Mouse (Mus musculus) stomach, embryonic 15.5 days (tissue): Measurements from ENCODE around the gene Zfp598. TPM values are rescaled to one million over a fixed set of nuclear protein-coding genes. Genes with fewer than 3 reads are reported as not detected.

Source experiments
- ATAC-seq: fragments of 200-750 bp; cut with Nextera tagmentation; 2 replicates; pipeline ENCODE4 v1.8.0; 2017; ENCODE audit warnings: low read depth, moderate number of reproducible peaks, moderate TSS enrichment; ENCODE audit not compliant: insufficient read depth, low FRiP score
- H3K27ac ChIP-seq: fragments of 300-500 bp; sonication (generic); 2 replicates; pipeline ENCODE4 v1.5.1; 2015; ENCODE audit warnings: mild to moderate bottlenecking, inconsistent platforms
- H3K27me3 ChIP-seq: fragments of 300-500 bp; sonication (generic); replicated peaks from 2 replicates; pipeline ENCODE4 v1.6.1; 2015; ENCODE audit warnings: inconsistent platforms
- H3K36me3 ChIP-seq: fragments of 300-500 bp; sonication (generic); 2 replicates; pipeline ENCODE4 v1.6.1; 2015; ENCODE audit warnings: inconsistent platforms
- H3K4me1 ChIP-seq: fragments of 300-500 bp; sonication (generic); 2 replicates; pipeline ENCODE4 v1.6.1; 2015; ENCODE audit warnings: inconsistent platforms
- H3K4me2 ChIP-seq: fragments of 300-500 bp; sonication (generic); 2 replicates; pipeline ENCODE4 v1.6.1; 2015; ENCODE audit warnings: mild to moderate bottlenecking, inconsistent platforms
- H3K4me3 ChIP-seq: fragments of 300-500 bp; sonication (generic); replicated peaks from 2 replicates; pipeline ENCODE4 v1.5.1; 2015; ENCODE audit warnings: inconsistent platforms
- H3K9ac ChIP-seq: fragments of 300-500 bp; sonication (generic); 2 replicates; pipeline ENCODE4 v1.6.1; 2015; ENCODE audit warnings: inconsistent platforms
- H3K9me3 ChIP-seq: fragments of 300-500 bp; sonication (generic); 2 replicates; pipeline ENCODE4 v1.6.1; 2016; ENCODE audit warnings: inconsistent platforms
- WGBS: fragments of 180-500 bp; shearing (Covaris S2); methylation state at CpG from one replicate; pipeline ENCODE4 v1.1.7; 2015; 5-methylcytosine and 5-hydroxymethylcytosine counted together
- polyA plus RNA-seq: library from polyadenylated mRNA; unstranded; fragments of >200 nt; fragmentation: Nextera tagmentation; extraction: Ambion mirVana; gene quantifications from 2 replicates; pipeline ENCODE4 v1.2.1, GENCODE M21; 2015

Zfp598 gene
- polyA plus RNA-seq, 1 experiment from 2014 or later = 19.3 TPM

DNA sequence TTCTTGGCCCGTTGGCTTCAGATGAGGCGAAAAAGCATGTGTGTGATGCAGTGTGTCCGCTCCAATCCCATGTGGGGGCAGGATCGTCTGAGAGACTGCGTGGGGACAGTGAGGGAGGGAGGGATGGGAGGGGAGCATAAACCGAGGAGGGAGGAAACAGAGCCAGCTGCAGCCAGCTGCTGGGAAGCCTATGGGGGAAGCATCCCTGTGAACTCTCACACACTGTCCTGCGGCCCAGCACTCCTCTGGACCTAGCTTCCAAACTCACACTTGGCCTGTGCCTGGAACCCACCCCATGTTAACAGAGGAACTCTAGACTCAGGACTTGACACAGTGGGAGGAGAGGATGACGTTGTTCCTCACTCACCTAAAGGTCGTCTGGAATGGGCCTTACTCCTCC, 30.6 kb upstream of the Zfp598 start:
- H3K9ac ChIP-seq = no peak overlapping the region
- WGBS = 45% methylated on average over 9 of the region's 9 CpGs

DNA sequence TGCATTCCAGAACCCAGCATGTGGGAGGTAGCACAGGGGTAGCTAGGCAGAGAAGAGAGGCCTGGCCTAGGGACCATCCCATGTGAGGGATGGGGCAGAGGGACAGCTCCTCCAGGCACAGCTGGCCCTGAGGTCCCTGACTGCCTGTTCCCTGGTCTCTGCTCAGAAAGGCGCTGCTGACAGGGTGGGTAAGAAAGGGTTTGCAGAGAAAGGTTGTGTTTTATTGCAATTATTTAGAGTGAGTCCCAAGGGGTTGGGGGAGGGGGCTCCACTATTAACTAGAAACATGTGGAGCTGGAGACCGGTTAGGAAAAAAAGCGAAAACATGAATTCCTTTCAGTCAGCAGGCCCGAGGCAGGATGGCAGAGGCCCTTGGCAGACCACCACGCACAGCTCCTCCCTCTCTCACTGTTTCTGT, 29.9 kb upstream of the Zfp598 start:
- peaks cover 20% of the 10 kb centered on the region for H3K4me1 ChIP-seq
- H3K9me3 ChIP-seq = no peaks in the 10 kb centered on the region
- no peak overlapping the region for H3K4me3 ChIP-seq
- H3K4me2 ChIP-seq = no peak overlapping the region
- no peaks in the 10 kb centered on the region for H3K27me3 ChIP-seq
- H3K9ac ChIP-seq = no peak overlapping the region
- ATAC-seq = no peak
- H3K36me3 ChIP-seq = no peaks in the 10 kb centered on the region
- H3K27ac ChIP-seq = peak overlapping the region; percentile 91
- 50% methylated on average over 5 of the region's 5 CpGs for WGBS

More for the DNA sequence above, 30.6 kb upstream of the Zfp598 start:
- Histone ChIP-seq H3K36me3 (no peaks in the 10 kb centered on the region), H3K27me3 (no peaks in the 10 kb centered on the region), H3K4me2 (no peak overlapping the region), H3K4me1 (peaks cover 17% of the 10 kb centered on the region), H3K9me3 (no peaks in the 10 kb centered on the region), H3K4me3 (no peak overlapping the region), H3K27ac (peak overlapping the region; percentile 91)
- peak; percentile 79 for ATAC-seq

DNA sequence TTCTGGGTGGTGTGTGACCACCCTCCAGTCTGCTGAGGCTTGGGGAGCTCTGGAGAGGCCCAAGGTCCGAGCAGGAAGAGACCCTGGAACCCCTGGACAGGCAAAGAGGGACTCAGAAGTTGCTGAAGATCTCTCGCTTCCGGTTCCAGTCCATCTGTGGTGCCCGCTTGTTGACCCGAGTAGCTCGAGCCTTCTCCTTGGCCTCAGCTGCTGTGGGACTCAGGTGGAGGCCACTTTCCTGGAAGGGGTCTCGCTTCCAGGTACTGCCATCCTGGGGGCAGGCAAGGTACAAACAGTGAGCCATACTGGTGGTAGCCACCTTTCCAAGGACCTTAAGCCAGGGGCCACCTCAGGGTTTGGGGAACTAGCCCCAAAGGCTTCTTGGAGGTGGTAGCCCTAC, 29.4 kb upstream of the Zfp598 start:
- H3K4me1 ChIP-seq = peaks cover 25% of the 10 kb centered on the region
- H3K36me3 ChIP-seq = no peaks in the 10 kb centered on the region
- ATAC-seq = no peak
- no peaks in the 10 kb centered on the region for H3K9me3 ChIP-seq
- WGBS = 91% methylated on average over 7 of the region's 7 CpGs
- no peak overlapping the region for H3K4me2 ChIP-seq
- no peak overlapping the region for H3K9ac ChIP-seq
- no peaks in the 10 kb centered on the region for H3K27me3 ChIP-seq
- peak overlapping the region; percentile 91 for H3K27ac ChIP-seq
- no peak overlapping the region for H3K4me3 ChIP-seq

DNA sequence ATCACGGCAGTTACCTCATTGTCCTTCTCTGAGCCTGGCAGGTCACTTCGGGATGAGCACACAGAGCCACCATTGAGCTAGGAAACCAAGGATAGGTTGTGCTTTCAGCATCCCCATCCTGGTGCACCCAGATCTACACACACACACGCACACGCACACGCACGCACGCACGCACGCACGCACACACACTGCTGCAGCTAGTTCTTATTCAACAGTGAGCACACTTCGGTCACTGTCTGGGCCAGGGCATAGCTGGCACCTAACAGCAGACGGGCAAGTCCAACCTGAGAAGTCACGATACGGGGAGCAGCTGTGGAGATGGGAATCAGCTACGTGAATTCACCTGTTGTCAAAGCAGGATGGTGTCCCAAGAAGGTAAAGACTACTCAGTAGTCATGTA, 28.9 kb upstream of the Zfp598 start:
- Histone ChIP-seq H3K9me3 (no peaks in the 10 kb centered on the region), H3K36me3 (no peaks in the 10 kb centered on the region), H3K4me3 (no peak overlapping the region), H3K9ac (no peak overlapping the region), H3K27me3 (no peaks in the 10 kb centered on the region), H3K4me1 (peaks cover 30% of the 10 kb centered on the region), H3K27ac (peak overlapping the region; percentile 91), H3K4me2 (no peak overlapping the region)
- ATAC-seq = no peak
- WGBS = 93% methylated on average over 15 of the region's 15 CpGs

DNA sequence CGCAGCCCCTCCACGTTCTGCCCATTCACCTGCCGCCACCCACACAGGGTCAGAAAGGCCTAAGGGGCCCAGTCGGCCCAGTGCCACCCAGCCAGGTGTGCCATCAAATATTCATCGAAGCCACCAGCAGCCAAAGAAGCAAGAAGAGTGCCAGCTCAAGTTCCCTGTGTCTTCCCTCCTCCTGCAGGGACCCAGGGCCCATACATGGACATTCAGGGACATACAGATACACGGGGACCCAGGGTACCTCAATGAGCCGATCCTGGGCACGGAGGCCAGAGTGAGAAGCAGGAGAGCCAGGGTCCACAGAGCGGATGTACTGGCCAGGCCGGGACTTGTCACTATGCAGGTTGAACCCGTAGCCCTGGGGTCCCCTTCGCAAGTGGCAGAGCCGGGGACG, 27.5 kb upstream of the Zfp598 start:
- ATAC-seq = no peak
- WGBS = 90% methylated on average over 14 of the region's 14 CpGs
- Histone ChIP-seq H3K4me2 (no peak overlapping the region), H3K9ac (no peak overlapping the region), H3K9me3 (no peaks in the 10 kb centered on the region), H3K4me3 (no peak overlapping the region), H3K27ac (no peak overlapping the region), H3K36me3 (no peaks in the 10 kb centered on the region), H3K4me1 (peaks cover 33% of the 10 kb centered on the region), H3K27me3 (no peaks in the 10 kb centered on the region)

DNA sequence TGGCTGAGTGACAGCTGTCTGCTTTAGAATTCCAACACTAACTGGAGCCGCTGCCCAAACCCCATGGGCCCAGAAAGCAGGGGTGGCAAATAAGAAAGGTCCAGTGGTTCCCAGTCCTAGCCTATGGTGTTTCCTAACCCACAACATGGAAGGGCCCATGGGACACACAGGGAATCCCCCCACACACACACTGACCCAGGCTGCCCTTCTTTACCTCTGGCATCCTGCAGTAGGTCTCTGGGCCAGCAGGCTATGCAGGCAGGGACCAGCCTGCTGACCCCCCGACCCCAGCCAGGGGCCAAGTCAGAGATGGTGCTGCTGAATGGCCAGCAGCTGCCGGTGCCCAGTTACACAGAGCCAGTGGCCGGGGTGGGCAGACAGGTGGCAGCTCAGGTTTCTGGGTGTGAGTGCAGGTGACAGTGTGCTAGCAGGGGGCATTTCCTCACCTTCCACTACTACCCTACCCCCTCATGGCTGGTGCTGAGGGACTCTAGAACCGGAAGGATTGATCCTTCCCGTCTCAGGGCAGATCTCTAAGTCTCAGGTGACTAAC, 26.6 kb upstream of the Zfp598 start:
- Histone ChIP-seq H3K27ac (no peak overlapping the region), H3K4me3 (no peak overlapping the region), H3K4me2 (no peak overlapping the region), H3K27me3 (no peaks in the 10 kb centered on the region), H3K4me1 (peaks cover 33% of the 10 kb centered on the region), H3K9ac (no peak overlapping the region), H3K9me3 (no peaks in the 10 kb centered on the region), H3K36me3 (no peaks in the 10 kb centered on the region)
- 78% methylated on average over 6 of the region's 6 CpGs for WGBS
- no peak for ATAC-seq

DNA sequence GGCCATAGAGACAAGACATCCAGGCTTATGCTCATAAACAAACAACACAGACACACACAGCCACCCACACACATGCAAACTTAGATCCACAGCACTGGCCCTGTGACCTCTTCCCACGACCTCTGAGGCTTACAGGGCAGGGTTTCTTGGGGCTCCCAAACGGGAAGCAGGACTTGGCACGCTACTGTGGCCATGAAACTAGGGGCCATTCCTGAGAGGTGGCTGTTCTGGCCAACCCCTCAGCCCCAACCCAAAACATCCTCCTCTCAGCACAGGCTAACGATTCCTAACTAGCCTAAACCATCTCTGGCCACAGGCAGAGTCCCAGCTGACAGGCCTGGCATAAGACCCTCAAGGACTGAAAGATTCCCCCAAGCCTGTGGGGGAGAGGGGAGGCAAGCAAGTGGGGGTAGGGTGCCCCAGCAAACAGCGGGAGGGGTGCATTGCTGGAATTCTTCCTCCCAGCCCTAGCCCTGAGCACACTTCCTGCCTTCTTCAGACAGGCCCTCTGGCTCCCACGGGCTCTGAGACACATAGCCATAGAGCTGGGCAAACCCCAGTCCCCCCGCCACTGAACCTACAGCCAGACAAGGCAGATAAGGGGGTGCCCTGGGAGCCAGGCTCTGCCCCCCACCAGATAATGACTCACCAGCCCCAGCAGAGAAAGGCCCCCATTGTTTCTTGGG, 25.3 kb upstream of the Zfp598 start:
- H3K4me3 ChIP-seq = no peak overlapping the region

DNA sequence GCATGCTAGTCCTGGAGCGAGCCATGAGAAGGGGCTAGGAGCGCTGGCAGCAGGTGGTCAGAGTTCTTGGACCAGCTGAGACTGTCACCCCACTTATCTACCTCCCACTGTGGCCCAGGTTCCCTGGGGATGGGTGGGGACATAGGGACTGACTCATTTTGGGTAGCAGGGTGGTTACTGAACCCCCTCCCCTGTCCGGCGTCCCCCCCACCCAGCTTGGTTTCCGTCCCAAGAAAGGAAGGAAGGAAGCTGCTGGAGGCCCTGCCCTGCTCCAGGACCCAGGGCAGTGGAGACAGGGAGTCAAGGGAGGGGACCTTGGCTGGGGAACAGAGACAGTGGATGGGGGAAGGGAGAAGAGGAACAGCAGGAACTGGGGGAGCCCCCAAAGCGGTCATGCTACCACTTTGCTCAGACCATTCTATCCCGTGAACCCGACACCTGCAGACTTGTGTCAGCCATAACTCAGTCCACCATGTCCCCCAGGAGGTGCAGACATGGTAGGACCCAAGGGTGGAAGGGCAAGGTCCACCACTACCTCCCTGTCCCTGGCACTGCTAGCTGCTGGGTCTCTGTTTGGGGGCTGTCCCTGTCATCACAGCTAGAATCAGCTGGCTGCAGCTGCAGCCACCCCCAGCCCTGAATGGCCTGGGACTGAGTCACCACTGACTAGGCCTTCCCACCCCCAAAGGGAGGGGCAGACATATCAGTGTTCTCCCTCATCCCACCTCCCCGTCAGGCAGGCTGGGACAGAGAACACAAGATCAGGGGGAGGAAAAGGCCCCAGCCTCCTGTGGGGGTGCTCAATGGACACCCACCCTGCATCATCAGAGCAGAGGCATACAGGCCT, 24.4 kb upstream of the Zfp598 start:
- Histone ChIP-seq H3K4me2 (no peak overlapping the region), H3K4me3 (no peak overlapping the region), H3K27me3 (no peaks in the 10 kb centered on the region), H3K9ac (no peak overlapping the region), H3K36me3 (no peaks in the 10 kb centered on the region), H3K27ac (peak overlapping the region; percentile 57), H3K4me1 (peaks cover 31% of the 10 kb centered on the region; the same call in 1 of the 2 replicates), H3K9me3 (no peaks in the 10 kb centered on the region)
- 72% methylated on average over 9 of the region's 9 CpGs for WGBS
- ATAC-seq = 0 out of 2 replicates have a peak, but pooled peaks have one; percentile 15

More for the DNA sequence above, 25.3 kb upstream of the Zfp598 start:
- H3K9ac ChIP-seq = no peak overlapping the region
- no peaks in the 10 kb centered on the region for H3K27me3 ChIP-seq
- 31% methylated on average over 7 of the region's 7 CpGs for WGBS
- H3K4me2 ChIP-seq = peak overlapping the region; percentile 9; the same call in 1 of the 2 replicates
- ATAC-seq = no peak
- H3K9me3 ChIP-seq = no peaks in the 10 kb centered on the region
- peaks cover 38% of the 10 kb centered on the region for H3K4me1 ChIP-seq
- H3K36me3 ChIP-seq = no peaks in the 10 kb centered on the region
- H3K27ac ChIP-seq = peak overlapping the region; percentile 57

DNA sequence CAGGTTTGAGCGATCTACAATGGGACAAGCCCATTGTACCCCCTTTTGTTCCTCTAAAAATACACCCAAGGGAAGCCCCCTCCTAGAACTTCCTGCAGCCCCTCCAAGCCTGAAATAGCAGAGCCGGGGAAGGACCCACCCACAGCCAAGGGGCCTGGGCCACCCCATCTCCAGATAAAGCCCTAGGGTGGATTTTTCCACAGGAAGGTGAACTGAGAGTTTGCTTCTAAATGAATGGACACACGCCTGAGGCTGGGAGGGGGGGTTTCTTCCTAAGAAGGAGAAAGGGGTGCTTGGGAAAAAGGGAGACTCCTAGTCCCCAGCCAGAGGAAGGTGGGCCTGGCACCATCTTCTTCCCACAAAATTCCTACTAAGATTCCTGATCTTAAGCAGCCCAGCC, 23.6 kb upstream of the Zfp598 start:
- H3K9ac ChIP-seq = no peak overlapping the region
- peak overlapping the region; percentile 57 for H3K27ac ChIP-seq
- H3K36me3 ChIP-seq = no peaks in the 10 kb centered on the region
- H3K4me3 ChIP-seq = no peak overlapping the region
- H3K4me2 ChIP-seq = no peak overlapping the region
- ATAC-seq = no peak
- H3K4me1 ChIP-seq = peaks cover 37% of the 10 kb centered on the region; the same call in 1 of the 2 replicates
- 82% methylated on average over 3 of the region's 3 CpGs for WGBS
- H3K27me3 ChIP-seq = no peaks in the 10 kb centered on the region
- no peaks in the 10 kb centered on the region for H3K9me3 ChIP-seq

DNA sequence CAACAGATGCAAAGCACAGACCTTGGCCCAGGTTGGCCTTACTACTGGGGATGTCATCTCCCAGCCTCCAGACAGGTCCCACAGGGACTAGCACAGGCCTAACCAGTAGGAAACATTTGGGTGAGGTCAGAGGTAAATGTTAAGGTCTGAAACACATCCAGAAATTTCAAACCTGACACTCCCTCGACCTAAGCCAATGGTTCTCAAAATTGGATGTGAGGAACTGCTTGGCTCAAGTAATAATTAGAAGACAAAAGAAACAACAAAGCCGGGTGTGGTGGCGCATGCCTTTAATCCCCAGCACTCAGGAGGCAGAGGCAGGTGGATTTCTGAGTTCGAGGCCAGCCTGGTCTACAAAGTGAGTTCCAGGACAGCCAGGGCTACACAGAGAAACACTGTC, 23.1 kb upstream of the Zfp598 start:
- no peak overlapping the region for H3K27ac ChIP-seq
- WGBS = 85% methylated on average over 4 of the region's 4 CpGs
- H3K9ac ChIP-seq = no peak overlapping the region
- H3K4me1 ChIP-seq = peaks cover 37% of the 10 kb centered on the region; the same call in 1 of the 2 replicates
- H3K27me3 ChIP-seq = no peaks in the 10 kb centered on the region
- no peak for ATAC-seq
- H3K4me3 ChIP-seq = no peak overlapping the region
- no peak overlapping the region for H3K4me2 ChIP-seq
- no peaks in the 10 kb centered on the region for H3K9me3 ChIP-seq
- no peaks in the 10 kb centered on the region for H3K36me3 ChIP-seq

DNA sequence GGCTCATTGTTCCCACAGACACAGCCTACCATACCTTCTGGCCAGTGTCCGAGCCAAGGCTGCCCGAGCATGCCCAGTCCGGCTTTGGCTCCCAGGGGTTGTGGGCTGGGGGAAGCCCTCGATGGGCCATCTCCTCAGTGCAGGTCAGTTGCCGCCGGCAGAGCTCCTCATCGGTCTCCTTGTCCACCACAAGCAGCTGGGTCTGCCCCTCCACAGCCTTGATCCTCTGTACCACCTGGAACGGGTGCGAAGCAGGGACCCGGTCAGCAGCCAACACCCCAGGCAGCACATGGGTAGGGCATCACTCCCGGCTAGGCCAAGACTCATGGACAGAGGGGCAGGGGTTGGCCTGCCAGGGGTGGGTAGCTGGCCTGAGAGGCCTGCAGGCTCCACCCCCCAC, 22.0 kb upstream of the Zfp598 start:
- H3K27me3 ChIP-seq = no peaks in the 10 kb centered on the region
- WGBS = 83% methylated on average over 11 of the region's 11 CpGs
- H3K9ac ChIP-seq = no peak overlapping the region
- peak overlapping the region; percentile 30 for H3K4me2 ChIP-seq
- ATAC-seq = no peak
- H3K36me3 ChIP-seq = no peaks in the 10 kb centered on the region
- H3K27ac ChIP-seq = peak overlapping the region; percentile 40; the same call in 1 of the 2 replicates
- H3K4me1 ChIP-seq = peaks cover 37% of the 10 kb centered on the region; the same call in 1 of the 2 replicates
- H3K4me3 ChIP-seq = 0 out of 2 replicates have a peak overlapping the region, but pooled peaks have one; percentile 4
- no peaks in the 10 kb centered on the region for H3K9me3 ChIP-seq
